Mouse (Mus musculus) neural tube, embryonic 15.5 days (tissue): ENCODE measurements at regions not wholly inside any gene's neighbourhood (a gene's known extent, or its start where the extent isn't known, plus 50 kb on each side); places are given as distances from the start of the nearest gene placed in this dataset.
A peak's percentile ranks its signal among the peaks of the same experiment; 100 is the strongest.

ENCODE experiments used
- ATAC-seq: fragments of 200-750 bp; cut with Nextera tagmentation; 2 replicates; pipeline ENCODE4 v1.8.0; 2017; ENCODE audit warnings: mild to moderate bottlenecking, moderate TSS enrichment, moderate library complexity; ENCODE audit not compliant: low FRiP score
- H3K27ac ChIP-seq: fragments of 300-500 bp; sonication (generic); replicated peaks from 2 replicates; pipeline ENCODE4 v1.5.1; 2015; ENCODE audit warnings: mild to moderate bottlenecking, inconsistent platforms
- H3K27me3 ChIP-seq: fragments of 300-500 bp; sonication (generic); replicated peaks from 2 replicates; pipeline ENCODE4 v1.6.1; 2015; ENCODE audit warnings: inconsistent platforms
- H3K36me3 ChIP-seq: fragments of 300-500 bp; sonication (generic); 2 replicates; pipeline ENCODE4 v1.6.1; 2015; ENCODE audit warnings: inconsistent platforms
- H3K4me1 ChIP-seq: fragments of 300-500 bp; sonication (generic); 2 replicates; pipeline ENCODE4 v1.6.1; 2015; ENCODE audit warnings: inconsistent platforms
- H3K4me2 ChIP-seq: fragments of 300-500 bp; sonication (generic); 2 replicates; pipeline ENCODE4 v1.6.1; 2015; ENCODE audit warnings: inconsistent platforms, mild to moderate bottlenecking, moderate library complexity
- H3K4me3 ChIP-seq: fragments of 300-500 bp; sonication (generic); replicated peaks from 2 replicates; pipeline ENCODE4 v1.5.1; 2015; ENCODE audit warnings: mild to moderate bottlenecking, inconsistent platforms
- H3K9ac ChIP-seq: fragments of 300-500 bp; sonication (generic); replicated peaks from 2 replicates; pipeline ENCODE4 v1.6.1; 2015; ENCODE audit warnings: mild to moderate bottlenecking, inconsistent platforms
- H3K9me3 ChIP-seq: fragments of 300-500 bp; sonication (generic); replicated peaks from 2 replicates; pipeline ENCODE4 v1.6.1; 2016; ENCODE audit warnings: inconsistent platforms
- WGBS: fragments of 180-500 bp; shearing (Covaris S2); methylation state at CpG from one replicate; pipeline ENCODE4 v1.1.7; 2015; ENCODE audit warnings: mixed read lengths; 5-methylcytosine and 5-hydroxymethylcytosine counted together

DNA sequence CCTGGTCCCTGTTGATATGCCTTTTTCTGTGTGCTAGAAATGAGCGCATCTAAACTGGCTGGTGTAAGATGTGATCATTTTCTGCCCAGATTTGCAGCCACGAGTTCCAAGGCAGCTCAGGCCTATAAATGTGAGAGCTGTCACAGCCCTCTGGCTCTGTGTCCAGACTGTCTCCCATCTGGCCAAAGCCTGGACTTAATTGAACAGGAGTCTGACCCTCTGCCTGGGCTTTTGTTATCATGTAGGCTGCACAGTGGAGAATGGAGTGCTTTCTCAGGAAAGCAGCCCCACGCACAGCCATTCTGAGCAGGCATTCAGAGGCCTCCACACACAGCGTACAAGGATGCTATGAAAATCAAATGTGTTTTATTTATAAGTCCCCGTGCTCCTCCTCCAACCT lies 141.9 kb upstream of the Tbc1d5 start:
- H3K9me3 ChIP-seq, result no peaks in the 10 kb centered on the region
- ATAC-seq, result peak; percentile 74
- H3K27ac ChIP-seq, result 0 out of 2 replicates have a peak overlapping the region, but pooled peaks have one; percentile 51
- WGBS, result 50% methylated on average over 5 of the region's 5 CpGs
- peaks cover 4% of the 10 kb centered on the region; the same call in 1 of the 2 replicates for H3K4me1 ChIP-seq
- H3K27me3 ChIP-seq, result no peaks in the 10 kb centered on the region
- H3K4me3 ChIP-seq, result no peak overlapping the region
- H3K4me2 ChIP-seq, result no peak overlapping the region
- H3K36me3 ChIP-seq, result no peaks in the 10 kb centered on the region
- H3K9ac ChIP-seq, result no peak overlapping the region

GRCm38 (mm10) chr17:51304964-51305363 lies 125.8 kb upstream of the Tbc1d5 start:
- 41% methylated on average over 14 of the region's 14 CpGs for WGBS
- peak overlapping the region; percentile 38 for H3K4me2 ChIP-seq
- H3K9ac ChIP-seq, result no peak overlapping the region
- no peak overlapping the region for H3K4me3 ChIP-seq
- H3K36me3 ChIP-seq, result no peaks in the 10 kb centered on the region
- H3K27me3 ChIP-seq, result no peaks in the 10 kb centered on the region
- ATAC-seq, result peak; percentile 72; the same call in 1 of the 2 replicates
- no peak overlapping the region for H3K27ac ChIP-seq
- H3K9me3 ChIP-seq, result no peaks in the 10 kb centered on the region
- 0 out of 2 replicates have a peak, but pooled peaks cover 3% of the 10 kb centered on the region for H3K4me1 ChIP-seq

DNA sequence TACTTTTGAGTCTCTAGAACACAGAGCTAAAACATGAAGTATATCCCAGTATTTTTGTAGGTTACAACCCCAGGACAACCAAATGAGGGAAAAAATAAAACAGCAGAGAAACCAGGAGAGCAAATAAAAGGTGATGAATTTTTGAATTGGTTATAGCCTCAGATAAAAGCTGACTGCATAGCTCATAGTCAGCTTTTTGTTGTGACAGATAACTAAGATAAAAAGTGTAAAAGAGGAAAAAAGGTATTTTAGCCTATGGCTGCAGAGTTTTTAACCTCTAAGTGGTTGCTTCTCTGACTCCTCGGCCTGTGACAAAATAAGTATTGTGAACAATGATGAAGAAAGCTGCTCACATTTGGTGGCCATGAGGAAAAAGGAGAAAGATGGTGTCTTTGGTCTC lies 111.6 kb upstream of the Tbc1d5 start:
- 96% methylated on average over 1 of the region's 1 CpGs for WGBS
- no peak overlapping the region for H3K4me3 ChIP-seq
- H3K27ac ChIP-seq, result no peak overlapping the region
- H3K27me3 ChIP-seq, result no peaks in the 10 kb centered on the region
- no peak overlapping the region for H3K4me2 ChIP-seq
- H3K36me3 ChIP-seq, result no peaks in the 10 kb centered on the region
- ATAC-seq, result no peak
- H3K4me1 ChIP-seq, result no peaks in the 10 kb centered on the region
- no peaks in the 10 kb centered on the region for H3K9me3 ChIP-seq
- no peak overlapping the region for H3K9ac ChIP-seq

- no peak overlapping the region for H3K4me2 ChIP-seq
Measured at GRCm38 (mm10) chr17:51288751-51289150, 109.6 kb upstream of the Tbc1d5 start.

GRCm38 (mm10) chr17:51287878-51288277 lies 108.7 kb upstream of the Tbc1d5 start:
- Histone ChIP-seq H3K27me3 (no peaks in the 10 kb centered on the region), H3K9ac (no peak overlapping the region), H3K4me3 (no peak overlapping the region), H3K27ac (no peak overlapping the region), H3K4me1 (no peaks in the 10 kb centered on the region), H3K9me3 (no peaks in the 10 kb centered on the region), H3K4me2 (no peak overlapping the region), H3K36me3 (no peaks in the 10 kb centered on the region)
- WGBS, result 88% methylated on average over 8 of the region's 8 CpGs
- no peak for ATAC-seq

More at GRCm38 (mm10) chr17:51288751-51289150, 109.6 kb upstream of the Tbc1d5 start:
- Histone ChIP-seq H3K27me3 (no peaks in the 10 kb centered on the region), H3K36me3 (no peaks in the 10 kb centered on the region), H3K4me3 (no peak overlapping the region), H3K9ac (no peak overlapping the region), H3K9me3 (no peaks in the 10 kb centered on the region), H3K4me1 (no peaks in the 10 kb centered on the region), H3K27ac (no peak overlapping the region)
- 82% methylated on average over 7 of the region's 7 CpGs for WGBS
- ATAC-seq, result no peak

- Histone ChIP-seq H3K9me3 (no peaks in the 10 kb centered on the region), H3K9ac (no peak overlapping the region), H3K27me3 (no peaks in the 10 kb centered on the region), H3K4me1 (no peaks in the 10 kb centered on the region), H3K4me3 (no peak overlapping the region), H3K4me2 (no peak overlapping the region), H3K36me3 (no peaks in the 10 kb centered on the region), H3K27ac (no peak overlapping the region)
- ATAC-seq, result no peak
- WGBS, result 72% methylated on average over 5 of the region's 5 CpGs
Measured at GRCm38 (mm10) chr17:51285362-51285761, 106.2 kb upstream of the Tbc1d5 start.

DNA sequence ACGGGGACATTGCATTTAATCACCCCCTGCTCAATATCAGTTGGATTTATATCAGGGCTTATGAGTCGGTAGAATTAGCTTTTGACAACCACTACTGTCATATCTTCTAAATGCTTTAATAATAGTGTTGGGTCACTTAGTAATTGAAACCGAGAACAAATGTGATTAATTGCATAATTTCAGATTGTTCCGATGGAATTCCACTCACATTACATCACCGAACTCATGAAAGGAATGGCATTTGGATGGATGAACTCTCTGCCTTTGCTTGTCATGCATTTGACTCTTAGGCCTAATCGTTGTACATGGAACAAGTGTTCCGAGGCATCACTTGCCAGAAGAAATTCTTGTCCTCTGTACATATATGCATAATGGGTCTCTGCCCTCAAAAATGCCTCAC lies 99.6 kb upstream of the Tbc1d5 start:
- Histone ChIP-seq H3K4me1 (no peaks in the 10 kb centered on the region), H3K4me2 (no peak overlapping the region), H3K9ac (no peak overlapping the region), H3K27ac (no peak overlapping the region), H3K27me3 (no peaks in the 10 kb centered on the region), H3K9me3 (no peaks in the 10 kb centered on the region), H3K4me3 (no peak overlapping the region), H3K36me3 (no peaks in the 10 kb centered on the region)
- ATAC-seq, result no peak
- WGBS, result 72% methylated on average over 7 of the region's 7 CpGs

DNA sequence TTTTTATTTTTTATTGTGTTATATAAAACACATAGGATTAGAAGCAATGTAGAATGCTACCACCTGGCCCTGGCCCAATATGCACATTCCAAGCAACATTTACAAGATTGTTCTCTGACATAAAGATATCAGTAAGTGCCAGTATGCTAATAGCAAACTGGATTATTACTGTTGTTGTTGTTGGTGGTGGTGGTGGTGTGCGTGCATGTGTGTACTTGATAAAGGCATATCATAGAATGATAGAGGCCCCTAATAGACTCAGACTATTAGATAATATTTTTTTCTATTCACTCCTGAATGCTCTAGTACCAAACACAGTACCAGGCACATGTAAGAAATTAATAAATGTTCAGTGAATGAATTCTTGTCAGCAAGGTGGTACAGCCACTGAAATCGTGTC lies 98.9 kb upstream of the Tbc1d5 start:
- ATAC-seq, result no peak
- H3K27ac ChIP-seq, result no peak overlapping the region
- 90% methylated on average over 2 of the region's 2 CpGs for WGBS
- no peak overlapping the region for H3K9ac ChIP-seq
- H3K4me2 ChIP-seq, result no peak overlapping the region
- no peaks in the 10 kb centered on the region for H3K4me1 ChIP-seq
- H3K27me3 ChIP-seq, result no peaks in the 10 kb centered on the region
- no peaks in the 10 kb centered on the region for H3K36me3 ChIP-seq
- H3K9me3 ChIP-seq, result no peaks in the 10 kb centered on the region
- no peak overlapping the region for H3K4me3 ChIP-seq

- Histone ChIP-seq H3K9me3 (no peaks in the 10 kb centered on the region), H3K27ac (no peak overlapping the region), H3K4me2 (no peak overlapping the region), H3K4me3 (no peak overlapping the region), H3K4me1 (no peaks in the 10 kb centered on the region), H3K36me3 (no peaks in the 10 kb centered on the region), H3K27me3 (no peaks in the 10 kb centered on the region), H3K9ac (no peak overlapping the region)
- ATAC-seq, result no peak
Measured at GRCm38 (mm10) chr17:51277161-51277560, 98.0 kb upstream of the Tbc1d5 start.

DNA sequence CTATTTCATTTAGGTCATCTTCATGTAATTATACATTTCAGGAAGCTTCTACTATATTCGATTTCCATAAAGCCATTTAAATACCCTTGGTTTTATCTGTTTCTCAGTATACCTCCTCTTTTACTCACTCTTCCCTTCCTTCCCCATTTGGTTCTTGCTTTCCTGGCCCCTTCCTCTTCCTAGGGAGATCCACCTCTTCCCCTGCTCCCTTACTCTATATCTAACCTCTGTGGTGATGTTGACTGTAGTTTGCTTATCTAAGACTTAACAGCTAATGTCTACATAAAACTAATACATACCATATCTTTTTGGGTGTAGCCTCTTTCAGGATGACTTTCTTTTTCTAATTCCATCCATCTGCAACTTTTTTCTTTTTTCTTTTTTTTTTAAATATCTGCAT lies 92.9 kb upstream of the Tbc1d5 start:
- Histone ChIP-seq H3K4me3 (no peak overlapping the region), H3K36me3 (no peaks in the 10 kb centered on the region)
- 91% methylated on average over 1 of the region's 1 CpGs for WGBS

DNA sequence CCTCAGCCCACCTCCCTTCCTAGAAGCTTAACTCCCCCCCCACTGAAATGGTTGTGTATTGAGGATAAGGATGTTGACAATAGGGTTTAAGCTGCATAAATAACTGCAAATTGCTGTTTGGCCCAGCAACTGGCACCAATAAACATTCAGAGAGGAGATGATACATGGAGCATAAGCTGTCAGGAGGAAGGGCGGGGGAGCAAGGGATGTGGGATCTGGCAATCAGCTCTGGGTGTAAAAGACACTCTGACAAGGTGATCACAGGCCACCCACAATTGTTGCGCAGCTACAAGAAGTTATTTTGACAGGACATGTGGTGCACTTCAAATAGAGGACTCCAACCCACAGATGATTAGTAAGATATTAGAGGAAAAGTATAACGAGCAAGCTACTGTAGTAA lies 83.8 kb upstream of the Tbc1d5 start:
- ATAC-seq, result no peak
- Histone ChIP-seq H3K4me2 (no peak overlapping the region), H3K9ac (no peak overlapping the region), H3K36me3 (no peaks in the 10 kb centered on the region), H3K9me3 (no peaks in the 10 kb centered on the region), H3K4me1 (no peaks in the 10 kb centered on the region), H3K27me3 (no peaks in the 10 kb centered on the region), H3K4me3 (no peak overlapping the region), H3K27ac (no peak overlapping the region)
- 81% methylated on average over 3 of the region's 3 CpGs for WGBS

More for the DNA sequence above, 92.9 kb upstream of the Tbc1d5 start:
- no peak for ATAC-seq
- Histone ChIP-seq H3K4me2 (no peak overlapping the region), H3K4me1 (no peaks in the 10 kb centered on the region), H3K27me3 (no peaks in the 10 kb centered on the region), H3K9ac (no peak overlapping the region), H3K9me3 (no peaks in the 10 kb centered on the region), H3K27ac (no peak overlapping the region)

GRCm38 (mm10) chr17:51262404-51262803 lies 83.3 kb upstream of the Tbc1d5 start:
- Histone ChIP-seq H3K4me1 (no peaks in the 10 kb centered on the region), H3K9ac (no peak overlapping the region), H3K9me3 (no peaks in the 10 kb centered on the region), H3K27ac (no peak overlapping the region), H3K4me3 (no peak overlapping the region), H3K36me3 (no peaks in the 10 kb centered on the region), H3K27me3 (no peaks in the 10 kb centered on the region), H3K4me2 (no peak overlapping the region)
- no peak for ATAC-seq

- no peak overlapping the region for H3K27ac ChIP-seq
- no peaks in the 10 kb centered on the region for H3K4me1 ChIP-seq
- no peaks in the 10 kb centered on the region for H3K27me3 ChIP-seq
- no peaks in the 10 kb centered on the region for H3K9me3 ChIP-seq
- WGBS, result 83% methylated on average over 5 of the region's 5 CpGs
- no peak overlapping the region for H3K4me3 ChIP-seq
- no peak for ATAC-seq
- H3K9ac ChIP-seq, result no peak overlapping the region
- H3K4me2 ChIP-seq, result no peak overlapping the region
- no peaks in the 10 kb centered on the region for H3K36me3 ChIP-seq
Measured at GRCm38 (mm10) chr17:51258316-51258715, 79.2 kb upstream of the Tbc1d5 start.
